Mouse (Mus musculus) heart, embryonic 14.5 days (tissue): ENCODE results near the gene Blcap. TPM values are rescaled to one million over a fixed set of nuclear protein-coding genes. Genes with fewer than 3 reads are reported as not detected.

Experiments
- ATAC-seq: fragments of 200-750 bp; cut with Nextera tagmentation; 2 replicates; pipeline ENCODE4 v1.8.0; 2017; ENCODE audit warnings: low read depth, moderate TSS enrichment; ENCODE audit not compliant: insufficient number of reproducible peaks, insufficient read depth, low FRiP score
- H3K27ac ChIP-seq, 2 experiments: fragments of 200-500 bp in 1 of 2; fragments of 300-500 bp in 1 of 2; sonication (generic) in 1 of 2; replicated peaks in 1 of 2; 2 replicates each; pipeline ENCODE4 v1.5.1; 2012 to 2014; ENCODE audit warnings: low read depth in 2 of 2, low read length in 2 of 2, control low read depth in 1 of 2, mild to moderate bottlenecking in 1 of 2, mixed read lengths in 1 of 2; ENCODE audit not compliant: control insufficient read depth in 1 of 2, insufficient read depth in 1 of 2
- H3K27me3 ChIP-seq: fragments of 300-500 bp; sonication (generic); 2 replicates; pipeline ENCODE4 v1.6.1; 2014; ENCODE audit warnings: mild to moderate bottlenecking, low read length, control low read depth; ENCODE audit not compliant: control insufficient read depth, insufficient read depth
- H3K36me3 ChIP-seq: fragments of 300-500 bp; sonication (generic); 2 replicates; pipeline ENCODE4 v1.6.1; 2014; ENCODE audit warnings: mild to moderate bottlenecking, control low read depth, low read length, mixed read lengths; ENCODE audit not compliant: control insufficient read depth, insufficient read depth
- H3K4me1 ChIP-seq, 2 experiments: fragments of 200-500 bp in 1 of 2; fragments of 300-500 bp in 1 of 2; sonication (generic) in 1 of 2; 2 replicates each; pipeline ENCODE4 v1.6.1; 2012 to 2014; ENCODE audit warnings: low read length in 2 of 2, control low read depth in 1 of 2, mixed read lengths in 1 of 2; ENCODE audit not compliant: control insufficient read depth in 2 of 2, insufficient read depth in 2 of 2
- H3K4me2 ChIP-seq: fragments of 300-500 bp; sonication (generic); 2 replicates; pipeline ENCODE4 v1.6.1; 2014; ENCODE audit warnings: mild to moderate bottlenecking, low read length
- H3K4me3 ChIP-seq, 2 experiments: fragments of 200-500 bp in 1 of 2; fragments of 300-500 bp in 1 of 2; sonication (generic) in 1 of 2; 2 replicates each; pipeline ENCODE4 v1.5.1; 2012 to 2014; ENCODE audit warnings: low read length in 2 of 2, mild to moderate bottlenecking in 2 of 2, control low read depth in 1 of 2, low read depth in 1 of 2, moderate library complexity in 1 of 2; ENCODE audit not compliant: control insufficient read depth in 1 of 2, insufficient read depth in 1 of 2
- H3K9ac ChIP-seq: fragments of 300-500 bp; sonication (generic); 2 replicates; pipeline ENCODE4 v1.6.1; 2014; ENCODE audit warnings: mild to moderate bottlenecking, low read length
- H3K9me3 ChIP-seq: fragments of 300-500 bp; sonication (generic); 2 replicates; pipeline ENCODE4 v1.6.1; 2016; ENCODE audit warnings: low read length, control low read depth; ENCODE audit not compliant: control insufficient read depth
- WGBS: fragments of 180-500 bp; shearing (Covaris S2); extraction: QIAGEN DNeasy Blood & Tissue Kit; methylation state at CpG from one replicate; pipeline ENCODE4 v1.1.7; 2014; 5-methylcytosine and 5-hydroxymethylcytosine counted together
- polyA plus RNA-seq: library from polyadenylated mRNA; unstranded; fragments of >200 nt; fragmentation: Nextera tagmentation; extraction: Ambion mirVana; gene quantifications from 2 replicates; pipeline ENCODE4 v1.2.1, GENCODE M21; 2014

Blcap gene
- polyA plus RNA-seq: 41.0 and 41.6 TPM in 2 replicates

DNA sequence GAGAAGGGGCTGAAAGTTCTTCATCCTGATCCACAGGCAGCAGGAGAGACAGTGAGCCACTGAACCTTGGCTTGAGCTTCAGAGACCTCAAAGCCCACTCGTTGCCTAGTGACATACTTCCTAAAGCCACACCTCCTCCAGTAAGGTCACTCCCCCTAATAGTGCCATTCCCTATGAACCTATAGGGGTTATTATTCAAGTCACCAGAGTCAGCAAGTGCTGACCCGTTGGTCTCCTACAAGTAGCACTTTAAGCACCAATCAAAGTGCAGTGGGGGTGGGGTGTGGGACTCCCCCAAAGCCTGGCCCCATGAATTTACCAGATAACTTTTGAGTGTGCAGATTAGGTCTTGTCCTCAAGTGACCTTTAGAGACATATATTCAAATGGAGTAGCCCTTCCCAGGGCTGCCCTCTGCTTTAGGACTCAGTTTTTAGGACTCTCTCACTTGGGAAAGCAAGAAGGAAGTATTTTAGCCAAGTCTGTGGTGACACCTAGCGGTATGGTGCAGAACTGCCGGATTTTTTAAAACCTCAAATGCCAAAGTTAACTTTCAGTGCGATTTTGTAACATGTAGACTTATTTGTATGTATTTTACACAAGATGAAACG, at the start of gene Blcap:
Gene Blcap, minus strand, starts transcription at position 51 of the 609 bp plus-strand sequence.
- H3K27ac ChIP-seq: no peak within 1 kb of the TSS
- H3K36me3 ChIP-seq: no peaks in the 10 kb centered on the region
- peaks cover 2 to 8% of the 10 kb centered on the region in 2 experiments; a peak in 1 of 4 replicates for H3K4me1 ChIP-seq
- H3K9ac ChIP-seq: no peak within 1 kb of the TSS
- WGBS: 10% methylated on average over 6 of the region's 6 CpGs
- H3K27me3 ChIP-seq: 0 out of 2 replicates have a peak, but pooled peaks cover 4% of the 10 kb centered on the region
- no peak for ATAC-seq
- H3K9me3 ChIP-seq: no peaks in the 10 kb centered on the region
- H3K4me2 ChIP-seq: no peak within 1 kb of the TSS
- no peak within 1 kb of the TSS for H3K4me3 ChIP-seq

DNA sequence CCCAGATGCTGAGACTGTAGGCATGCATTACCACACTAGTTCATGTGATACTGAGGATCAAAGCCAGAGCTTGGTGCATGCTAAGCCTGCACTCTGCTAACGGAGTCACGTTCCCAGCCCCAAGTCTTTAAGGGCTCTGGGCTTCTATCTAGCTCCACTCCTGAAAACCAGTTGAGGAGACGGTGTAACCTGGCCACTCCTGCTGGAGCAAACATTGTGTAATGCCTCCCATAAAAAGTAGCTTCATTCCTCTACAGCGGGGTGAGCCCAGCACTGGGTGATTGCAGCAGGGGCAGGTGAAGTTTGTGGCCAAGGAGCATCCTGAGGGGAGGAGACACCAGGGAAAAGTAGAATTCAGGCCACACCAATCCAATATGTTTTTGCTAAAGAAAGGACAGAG, 47.3 kb upstream of the Blcap start:
- 75% methylated on average over 4 of the region's 4 CpGs for WGBS
- H3K9me3 ChIP-seq: no peaks in the 10 kb centered on the region
- H3K27me3 ChIP-seq: no peaks in the 10 kb centered on the region
- H3K36me3 ChIP-seq: no peaks in the 10 kb centered on the region
- no peak overlapping the region for H3K4me3 ChIP-seq
- no peak overlapping the region for H3K27ac ChIP-seq
- ATAC-seq: no peak
- H3K9ac ChIP-seq: no peak overlapping the region
- H3K4me2 ChIP-seq: no peak overlapping the region
- no peaks in the 10 kb centered on the region for H3K4me1 ChIP-seq

DNA sequence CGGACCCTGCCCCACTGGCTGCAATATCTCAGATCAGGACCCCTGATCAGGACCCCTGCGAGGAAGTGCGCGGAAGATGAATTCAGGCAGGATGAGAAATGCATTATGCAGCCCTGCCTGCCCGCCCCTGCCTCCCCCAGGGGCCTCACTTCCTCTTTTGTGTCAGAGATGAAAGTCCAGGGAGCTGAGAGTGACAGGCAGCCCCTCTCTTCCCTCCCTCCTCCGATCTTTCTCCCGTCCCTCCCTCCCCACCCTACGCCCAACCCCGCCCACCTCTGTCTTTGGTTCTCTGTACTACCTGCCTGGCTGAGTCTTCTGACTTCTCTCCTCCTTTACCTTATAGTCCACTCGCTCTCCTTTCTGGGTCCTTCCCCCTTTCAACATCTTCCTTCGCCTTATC, 42.9 kb upstream of the Blcap start:
- Histone ChIP-seq H3K4me3 (no peak overlapping the region), H3K27me3 (no peaks in the 10 kb centered on the region), H3K4me2 (no peak overlapping the region), H3K9me3 (no peaks in the 10 kb centered on the region), H3K4me1 (no peaks in the 10 kb centered on the region), H3K36me3 (no peaks in the 10 kb centered on the region), H3K27ac (no peak overlapping the region), H3K9ac (no peak overlapping the region)
- no peak for ATAC-seq
- 16% methylated on average over 11 of the region's 11 CpGs for WGBS

DNA sequence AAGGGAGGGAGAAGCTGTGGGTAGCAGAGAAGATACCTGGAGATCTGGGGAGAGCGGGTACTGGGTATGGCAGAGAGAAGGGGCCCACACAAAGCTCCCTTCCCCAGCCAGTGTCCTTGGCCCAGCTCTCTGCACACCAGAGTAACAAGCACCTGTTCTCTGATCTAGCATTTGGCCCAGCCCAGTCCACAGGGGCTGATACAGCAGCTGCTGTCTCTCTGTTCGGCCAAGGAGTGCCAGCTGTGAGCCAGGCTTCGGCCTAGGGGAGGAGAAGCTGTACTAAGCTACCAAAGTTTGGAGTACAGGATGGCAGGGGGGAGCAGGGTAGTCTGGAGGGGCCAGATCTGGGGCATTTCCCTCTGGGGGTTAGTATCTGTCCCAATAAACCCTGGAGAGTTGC, 40.7 kb upstream of the Blcap start:
- Histone ChIP-seq H3K9ac (no peak overlapping the region), H3K27ac (no peak overlapping the region), H3K9me3 (no peaks in the 10 kb centered on the region), H3K36me3 (no peaks in the 10 kb centered on the region), H3K4me3 (no peak overlapping the region), H3K4me1 (no peaks in the 10 kb centered on the region), H3K27me3 (no peaks in the 10 kb centered on the region), H3K4me2 (no peak overlapping the region)
- 70% methylated on average over 3 of the region's 3 CpGs for WGBS
- no peak for ATAC-seq

DNA sequence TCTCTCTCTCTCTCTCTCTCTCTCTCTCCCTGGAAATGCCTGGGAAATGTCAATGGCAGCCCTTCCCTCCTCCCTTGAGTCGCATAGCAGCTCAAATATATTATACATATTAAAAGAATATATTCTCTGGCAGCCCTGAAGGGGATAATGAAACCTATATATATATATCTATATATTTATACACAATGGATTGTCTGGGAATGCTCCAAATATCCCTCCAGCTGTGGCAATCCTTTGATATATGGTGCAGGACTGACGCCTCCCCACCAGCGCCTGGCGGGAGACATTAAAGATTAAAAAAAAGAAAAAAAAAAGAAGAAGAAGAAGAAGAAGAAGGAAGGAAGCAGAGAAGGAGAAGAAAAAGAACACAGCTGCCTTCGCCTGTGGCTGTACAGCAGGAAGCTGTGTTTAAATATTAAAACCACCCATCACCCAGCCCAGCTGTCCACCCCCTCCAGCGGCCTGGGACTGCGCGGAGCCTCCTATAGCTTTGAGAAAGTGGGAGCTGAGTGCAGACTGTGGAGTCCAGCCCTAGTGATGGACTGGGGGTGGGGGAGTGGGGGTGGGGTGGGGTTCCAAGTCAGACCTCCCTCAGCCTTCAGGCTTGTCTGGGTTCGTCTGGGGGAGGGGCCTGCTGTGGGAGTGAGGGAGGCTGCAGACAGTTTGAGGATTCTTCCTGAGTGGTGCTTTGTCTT, 36.6 kb upstream of the Blcap start:
- no peaks in the 10 kb centered on the region for H3K36me3 ChIP-seq
- peaks cover 11% of the 10 kb centered on the region for H3K27me3 ChIP-seq
- WGBS: 70% methylated on average over 9 of the region's 9 CpGs
- H3K9me3 ChIP-seq: no peaks in the 10 kb centered on the region
- ATAC-seq: no peak
- H3K27ac ChIP-seq: no peak overlapping the region
- no peak overlapping the region for H3K4me2 ChIP-seq
- no peaks in the 10 kb centered on the region for H3K4me1 ChIP-seq
- no peak overlapping the region for H3K9ac ChIP-seq
- no peak overlapping the region for H3K4me3 ChIP-seq

DNA sequence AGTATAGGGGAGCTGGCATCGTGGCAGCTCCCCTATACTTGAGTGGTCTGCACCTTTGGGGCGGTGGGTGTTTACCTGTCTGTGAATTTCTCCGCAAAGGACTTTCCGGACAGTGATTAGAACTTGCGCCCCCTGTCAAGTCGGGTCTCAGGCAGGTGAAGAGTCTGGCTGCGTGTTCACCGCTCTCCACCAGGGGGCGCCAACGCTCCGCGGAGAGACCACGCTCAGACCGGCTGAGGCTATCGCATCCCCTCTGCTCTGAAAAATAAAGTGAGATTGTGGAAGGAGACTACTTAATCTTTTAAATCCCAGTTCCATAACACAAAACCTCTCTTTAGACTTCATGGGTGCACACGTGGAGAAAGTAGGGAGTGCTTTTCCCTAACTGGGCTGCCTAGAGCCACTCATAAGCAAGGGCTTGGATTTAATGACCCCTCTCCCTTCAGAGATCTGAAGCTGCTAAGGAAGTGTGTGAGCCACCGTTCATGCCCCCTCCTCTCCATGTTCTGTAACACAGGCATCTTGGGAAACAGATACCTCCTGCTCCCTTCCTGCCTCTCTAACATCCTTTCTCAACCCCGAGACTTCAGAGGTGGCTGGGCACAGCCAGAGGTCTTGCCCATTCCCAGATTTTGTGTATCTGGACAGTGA, 34.1 kb upstream of the Blcap start:
- H3K9me3 ChIP-seq: no peaks in the 10 kb centered on the region
- no peak overlapping the region for H3K4me2 ChIP-seq
- H3K36me3 ChIP-seq: no peaks in the 10 kb centered on the region
- no peak overlapping the region for H3K27ac ChIP-seq
- H3K4me1 ChIP-seq: peaks cover 10 to 13% of the 10 kb centered on the region in 2 experiments
- ATAC-seq: no peak
- H3K27me3 ChIP-seq: peaks cover 11% of the 10 kb centered on the region
- WGBS: 7% methylated on average over 18 of the region's 18 CpGs
- H3K4me3 ChIP-seq: no peak overlapping the region
- no peak overlapping the region for H3K9ac ChIP-seq

DNA sequence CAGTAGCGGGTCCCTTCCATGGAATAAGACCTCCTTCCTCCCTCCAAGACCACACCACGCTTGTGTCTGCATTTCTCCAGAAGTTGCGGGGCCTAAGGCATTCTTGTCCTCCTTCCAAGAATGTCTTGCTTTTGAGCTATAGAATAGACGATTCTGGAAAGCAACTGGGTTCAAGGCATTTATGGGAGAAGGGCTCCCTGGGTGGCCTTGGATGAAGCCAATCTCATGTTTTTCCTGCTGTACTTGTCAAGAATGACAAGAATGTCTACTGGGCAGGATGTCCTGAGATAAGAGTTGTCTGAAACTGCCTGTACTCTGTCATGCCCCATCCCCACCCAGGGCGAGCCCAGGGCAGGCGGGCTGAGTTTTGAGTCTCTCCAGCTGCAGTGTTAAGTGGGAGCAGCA, 30.4 kb upstream of the Blcap start:
- H3K9ac ChIP-seq: no peak overlapping the region
- peaks cover 11% of the 10 kb centered on the region for H3K27me3 ChIP-seq
- H3K4me1 ChIP-seq: peaks cover 10 to 13% of the 10 kb centered on the region in 2 experiments
- H3K36me3 ChIP-seq: no peaks in the 10 kb centered on the region
- H3K4me3 ChIP-seq: no peak overlapping the region
- 20% methylated on average over 6 of the region's 6 CpGs for WGBS
- peak overlapping the region in 1 of 2 experiments; percentile 16; a peak in 1 of 4 replicates for H3K27ac ChIP-seq
- no peaks in the 10 kb centered on the region for H3K9me3 ChIP-seq
- ATAC-seq: peak; percentile 76; the same call in 1 of the 2 replicates
- H3K4me2 ChIP-seq: no peak overlapping the region
